Mouse (Mus musculus) heart, adult 9 months (tissue): ENCODE measurements around the gene Svs2.
"Not testable (repeated sequence)": the region's sequence is repeated elsewhere in the genome, so short reads cannot be mapped to it uniquely, and the experiment has no call there.

ENCODE experiments used
- DNase-seq, 2 experiments: peaks; one replicate each; pipeline ENCODE4 v3.0.0; 2022; ENCODE audit warnings: low spot score in 2 of 2

Gene Svs2

DNA sequence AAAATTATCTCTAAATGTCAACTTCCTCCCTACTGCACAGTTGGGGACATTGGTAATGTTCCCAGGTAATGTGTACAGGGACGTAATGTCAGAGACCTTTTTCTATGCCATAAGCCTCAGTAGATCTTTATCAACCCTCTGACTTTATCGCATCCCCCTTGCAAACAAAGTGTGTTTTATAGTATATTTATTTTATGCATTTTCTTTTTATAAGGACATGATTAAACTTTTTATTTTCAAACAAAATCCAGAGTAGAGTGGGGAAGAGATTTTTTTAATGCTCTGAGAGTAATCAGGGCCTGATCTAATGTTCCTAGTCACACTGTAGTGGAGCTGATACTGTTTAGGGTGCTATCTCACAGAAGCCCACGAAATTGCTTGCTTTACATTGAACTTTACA, at the start of gene Svs2:
Svs2 (minus strand) TSS at position 101 of the 400 bp plus-strand sequence.
- no peak for DNase-seq

DNA sequence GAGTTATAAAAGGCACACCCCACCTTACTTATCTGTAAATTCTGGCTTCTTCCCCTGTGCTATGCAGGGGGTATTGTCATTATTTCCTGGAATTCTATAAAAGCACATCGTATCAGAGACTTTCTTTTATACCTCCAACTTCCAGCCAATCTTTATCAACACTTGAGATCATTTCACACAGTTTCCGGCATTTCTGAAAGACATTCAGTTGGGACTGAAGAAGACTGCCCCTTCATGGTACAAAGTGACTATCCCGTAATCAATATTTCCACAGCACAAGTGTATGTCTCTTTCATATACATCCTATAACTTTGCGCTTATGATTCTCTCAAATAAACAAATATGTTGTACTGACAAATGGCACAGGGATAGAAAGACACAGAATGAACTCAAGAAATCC, 40.1 kb upstream of the Svs2 start, which contains the start of gene Svs4:
Svs4 (minus strand) TSS at position 101 of the 400 bp plus-strand sequence.
- DNase-seq: no peak

- DNase-seq: not testable (repeated sequence)
Observed at GRCm38 (mm10) chr2:164256540-164256939, 18.3 kb upstream of the Svs2 start, which contains the start of gene Svs3b. TSS of gene Svs3b (minus strand) at chr2:164256640.

- DNase-seq: no peak
Observed at GRCm38 (mm10) chr2:164232671-164233070, 5.6 kb downstream of the Svs2 start.

- no peak for DNase-seq
Observed at GRCm38 (mm10) chr2:164228361-164229070, 9.8 kb downstream of the Svs2 start.

DNA sequence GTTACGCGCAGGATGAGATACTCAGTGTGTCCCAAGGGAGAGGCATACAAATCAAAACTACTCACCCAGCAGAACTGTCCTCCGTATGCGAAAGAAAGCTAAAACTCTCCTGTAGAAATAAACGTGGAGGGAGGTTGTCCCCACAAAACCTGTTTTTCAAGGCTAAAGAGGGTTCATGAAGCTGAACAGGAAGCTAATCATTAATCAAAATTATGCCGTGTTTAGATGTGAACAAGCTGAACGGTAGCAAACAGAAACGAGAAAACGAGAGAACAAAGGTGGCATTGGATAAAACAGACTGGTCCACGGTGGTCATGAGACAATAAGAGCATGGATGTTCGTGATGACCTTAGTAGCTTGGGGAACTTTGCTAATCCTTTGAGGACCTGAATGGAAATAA, 16.7 kb downstream of the Svs2 start, which contains the start of gene Wfdc15b:
Wfdc15b (minus strand) TSS at position 139 of the 400 bp plus-strand sequence.
- no peak for DNase-seq

GRCm38 (mm10) chr2:164219295-164219694, 19.0 kb downstream of the Svs2 start:
- no peak for DNase-seq

GRCm38 (mm10) chr2:164212711-164213110, 25.6 kb downstream of the Svs2 start:
- no peak for DNase-seq

DNA sequence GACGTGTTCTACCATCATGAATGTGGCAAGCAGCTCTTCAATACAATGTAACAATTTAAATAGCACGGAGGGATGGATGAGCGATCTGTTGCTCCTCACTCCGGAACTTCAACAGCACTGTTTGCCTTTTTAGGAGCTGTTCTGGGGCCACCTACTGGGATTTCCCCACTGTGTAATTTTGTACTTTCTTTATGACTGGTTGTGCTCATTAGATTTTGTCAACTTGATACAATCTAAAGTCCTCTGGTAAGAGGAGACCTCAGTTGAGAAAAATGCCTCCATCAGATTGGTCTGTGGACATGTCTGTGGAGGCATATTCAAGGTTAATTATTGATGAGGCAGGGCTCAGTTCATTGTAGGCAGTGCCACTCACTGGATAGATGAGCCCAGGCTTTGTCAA, 27.4 kb downstream of the Svs2 start:
- DNase-seq: no peak

DNA sequence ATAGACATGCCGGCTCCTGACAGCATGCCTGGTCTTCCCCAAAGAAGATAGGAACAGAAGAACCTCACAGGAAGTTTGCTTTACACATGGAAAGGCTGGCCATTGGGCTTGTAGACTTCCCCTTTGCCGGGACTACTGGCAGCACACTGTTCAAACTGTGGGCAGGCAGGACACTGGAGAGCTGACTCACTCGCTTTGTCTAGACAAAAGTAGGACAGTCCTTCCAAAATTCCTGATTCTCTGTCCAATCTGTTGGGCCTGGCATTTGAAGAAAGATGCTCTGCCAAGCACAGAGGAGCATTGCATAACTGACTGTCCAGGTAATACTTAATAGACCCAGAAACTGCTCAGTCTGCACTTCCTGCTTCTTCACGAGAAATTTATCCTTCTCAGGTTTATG, 31.6 kb downstream of the Svs2 start:
- DNase-seq: no peak

GRCm38 (mm10) chr2:164206011-164206410, 32.3 kb downstream of the Svs2 start:
- DNase-seq: not testable (repeated sequence)

- no peak for DNase-seq
Observed at GRCm38 (mm10) chr2:164199626-164200327, 38.5 kb downstream of the Svs2 start, which contains the start of gene Wfdc15a. TSS of gene Wfdc15a (minus strand) at chr2:164200130.

DNA sequence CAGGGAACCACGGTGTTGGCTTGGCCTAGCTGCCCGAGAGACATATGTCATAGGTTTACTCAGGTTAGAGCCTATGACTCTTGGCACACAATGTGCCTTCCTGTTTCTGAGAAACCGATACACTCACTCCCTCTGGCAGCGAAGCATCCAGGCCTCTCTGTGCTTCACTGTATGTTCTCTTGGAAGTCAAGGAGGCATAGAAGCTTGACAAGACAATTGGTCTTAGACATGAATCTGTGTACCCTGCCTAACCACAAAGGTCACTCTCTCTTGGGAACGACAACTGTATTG, 41.6 kb downstream of the Svs2 start:
- no peak for DNase-seq

- no peak for DNase-seq
Observed at GRCm38 (mm10) chr2:164195971-164196699, 42.1 kb downstream of the Svs2 start.

DNA sequence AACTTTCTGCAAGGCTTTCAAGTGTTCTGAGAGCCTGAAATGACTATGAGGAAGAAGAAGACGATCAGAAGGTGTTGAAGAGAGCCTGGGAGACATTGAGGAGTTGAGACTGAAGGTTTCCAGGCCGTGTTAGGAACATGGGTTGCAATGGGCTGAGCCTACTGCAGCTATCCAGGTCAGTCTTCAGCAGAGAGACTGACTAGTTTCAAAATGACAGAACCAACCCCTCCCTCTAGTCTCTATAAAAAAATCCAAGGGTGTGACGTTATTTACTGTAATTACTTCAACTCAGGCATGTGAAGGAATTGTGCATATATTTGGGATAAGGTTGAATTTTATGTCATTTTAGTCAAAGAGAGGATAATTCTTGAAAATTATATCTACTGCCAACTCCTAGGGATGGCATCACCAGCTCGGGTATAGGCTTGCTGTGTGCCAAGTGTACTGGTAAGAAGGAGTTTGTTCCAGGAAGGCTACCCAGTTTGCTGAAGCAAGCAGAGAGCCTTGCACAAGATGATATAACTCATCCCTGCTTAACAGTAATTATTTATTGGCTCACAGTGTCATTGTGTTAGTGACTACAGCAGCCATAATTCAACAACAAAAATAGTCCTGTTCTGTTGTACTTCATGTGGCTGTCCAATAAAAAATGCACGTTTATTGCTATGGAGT, 43.2 kb downstream of the Svs2 start:
- DNase-seq: no peak

DNA sequence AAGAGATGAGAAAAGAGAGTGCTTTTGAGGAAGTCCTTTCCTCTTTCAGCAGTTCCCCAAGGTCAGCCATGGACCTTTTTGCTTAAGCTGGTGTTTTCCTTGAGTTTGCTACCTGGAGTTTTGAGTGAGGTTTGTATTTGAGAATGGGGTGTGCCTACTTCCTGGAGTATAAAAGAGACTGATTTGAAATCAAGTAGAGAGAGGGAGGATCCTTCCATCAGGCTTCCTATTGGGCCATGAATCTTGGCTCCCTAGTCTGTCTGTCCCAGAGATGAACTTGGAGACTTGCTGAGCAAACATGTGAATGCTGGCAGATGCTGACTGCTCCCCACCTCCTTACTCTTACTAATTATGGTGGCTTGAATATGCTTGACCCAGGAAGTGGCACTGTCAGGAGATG, 46.0 kb downstream of the Svs2 start:
- DNase-seq: no peak

GRCm38 (mm10) chr2:164190576-164190975, 47.7 kb downstream of the Svs2 start, which contains the start of gene Wfdc12:
TSS of gene Wfdc12 (minus strand) at chr2:164190608.
- no peak for DNase-seq

DNA sequence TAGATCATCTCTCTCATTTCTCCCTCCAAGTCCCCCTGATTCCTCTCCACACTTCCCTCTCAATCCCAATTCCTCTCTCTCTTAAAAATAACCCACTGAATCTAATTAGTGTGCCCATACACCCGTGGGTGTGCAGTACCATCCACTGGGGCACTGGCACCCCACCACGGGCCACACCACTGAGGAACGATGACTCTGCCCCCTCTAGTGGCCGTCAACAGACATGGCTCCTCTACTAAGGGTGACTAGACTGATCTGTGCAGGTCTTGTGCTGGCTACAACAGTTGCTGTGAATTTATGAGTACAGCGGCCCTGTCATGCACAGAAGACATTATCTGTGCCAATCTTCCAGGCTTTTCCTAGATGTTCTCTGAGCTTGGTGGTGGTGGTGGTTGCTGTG, 49.5 kb downstream of the Svs2 start:
- DNase-seq: no peak
